Mouse (Mus musculus): ENCODE results near the gene Cntnap2. TPM values are rescaled to one million over a fixed set of nuclear protein-coding genes. Genes with fewer than 3 reads are reported as not detected.

Cntnap2 gene
- total and polyA plus RNA-seq, 3 experiments = 0.30 to 0.79 (median 0.44) TPM

DNA sequence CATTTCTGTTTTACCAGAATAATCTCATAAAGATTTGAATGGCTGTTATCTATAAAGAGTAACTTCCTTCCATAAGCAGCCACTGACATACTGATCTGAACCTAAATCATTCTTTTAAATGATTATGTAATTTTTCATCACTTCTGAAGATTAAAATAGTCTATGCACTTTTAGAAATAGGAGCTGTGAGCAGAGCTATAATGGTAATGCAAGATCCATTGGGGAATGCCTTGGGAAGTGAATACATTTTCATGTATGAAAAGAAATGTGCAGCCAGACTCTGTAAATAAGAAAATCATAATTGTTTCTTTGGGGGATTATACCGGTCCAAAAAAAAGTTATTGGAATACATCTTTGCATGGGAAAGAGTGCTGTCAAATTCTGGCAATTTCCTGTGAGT lies 19.7 kb upstream of the Cntnap2 start:
- peaks cover 13% of the 10 kb centered on the region for H3K9me3 ChIP-seq (replicated peaks; ENCODE audit: low read length)
- no peak overlapping the region for H3K9ac ChIP-seq (ENCODE audit: insufficient read depth, low read depth)
- no peak for DNase-seq (ENCODE audit: extremely low read depth)
- no peak overlapping the region for H3K27ac ChIP-seq (ENCODE audit: insufficient read depth, low read depth)
- no peak overlapping the region for H3K4me3 ChIP-seq (replicated peaks in 1 of 3; ENCODE audit: low read depth in 2 of 3, low read length in 2 of 3, poor library complexity in 1 of 3)
- no peaks in the 10 kb centered on the region for H3K36me3 ChIP-seq (replicated peaks in 1 of 2; ENCODE audit: control insufficient read depth in 1 of 2, insufficient read depth in 1 of 2, low read length in 1 of 2)
- in situ Hi-C loops (cut with MboI; ENCODE audit: low pct_ligation_motif_present, low pct_unique_long_range_greater_than_20kb, low sequenced_read_pairs) (no loop called here), dilution Hi-C loops (cut with MboI; ENCODE audit: extremely low pct_ligation_motif_present, extremely low pct_unique_long_range_greater_than_20kb, low sequenced_read_pairs) (no loop called here)
- H3K4me1 ChIP-seq (ENCODE audit: control insufficient read depth in 1 of 2, insufficient read depth in 2 of 2) = no peaks in the 10 kb centered on the region
- no peaks in the 10 kb centered on the region for H3K27me3 ChIP-seq (replicated peaks)
- no peak overlapping the region for H3K4me2 ChIP-seq (ENCODE audit: insufficient read depth, low read depth, poor library complexity, severe bottlenecking)
- no peaks in the 10 kb centered on the region for H3K79me2 ChIP-seq (replicated peaks; ENCODE audit: control insufficient read depth, extremely low read depth, insufficient read depth, poor library complexity, severe bottlenecking)
- TF ChIP-seq KAT2A (IDR thresholded peaks at IDR 0.05; ENCODE audit: insufficient replicate concordance, low read length) = no peak
- no peak for TF ChIP-seq ETS1 (conservative IDR thresholded peaks at IDR 0.05; ENCODE audit: low read depth, low read length)
- no peak for TF ChIP-seq JUND (conservative IDR thresholded peaks at IDR 0.05; ENCODE audit: low read depth, low read length)
- no peak for TF ChIP-seq ZC3H11A (IDR thresholded peaks at IDR 0.05; ENCODE audit: low read depth, low read length)
- no peak for TF ChIP-seq UBTF (IDR thresholded peaks at IDR 0.05; ENCODE audit: low read depth, low read length)
- no peak for TF ChIP-seq USF1 (IDR thresholded peaks at IDR 0.05; ENCODE audit: low read depth, low read length)
- TF ChIP-seq SIN3A (IDR thresholded peaks at IDR 0.05; ENCODE audit: low read length) = no peak
- TF ChIP-seq MAX (IDR thresholded peaks at IDR 0.05; ENCODE audit: low read length) = no peak
- no peak for TF ChIP-seq NELFE (IDR thresholded peaks at IDR 0.05; ENCODE audit: low read depth, low read length)
- no peak for TF ChIP-seq CHD1 (IDR thresholded peaks at IDR 0.05; ENCODE audit: low read depth, low read length)
- no peak for TF ChIP-seq ZMIZ1 (IDR thresholded peaks at IDR 0.05; ENCODE audit: low read depth, low read length)
- TF ChIP-seq CTCF (conservative IDR thresholded peaks at IDR 0.05 in 1 of 2, IDR thresholded peaks at IDR 0.05 in 1 of 2; ENCODE audit: low read depth in 2 of 2, low read length in 2 of 2) = no peak
- no peak for TF ChIP-seq MAZ (IDR thresholded peaks at IDR 0.05; ENCODE audit: low read depth, low read length)

DNA sequence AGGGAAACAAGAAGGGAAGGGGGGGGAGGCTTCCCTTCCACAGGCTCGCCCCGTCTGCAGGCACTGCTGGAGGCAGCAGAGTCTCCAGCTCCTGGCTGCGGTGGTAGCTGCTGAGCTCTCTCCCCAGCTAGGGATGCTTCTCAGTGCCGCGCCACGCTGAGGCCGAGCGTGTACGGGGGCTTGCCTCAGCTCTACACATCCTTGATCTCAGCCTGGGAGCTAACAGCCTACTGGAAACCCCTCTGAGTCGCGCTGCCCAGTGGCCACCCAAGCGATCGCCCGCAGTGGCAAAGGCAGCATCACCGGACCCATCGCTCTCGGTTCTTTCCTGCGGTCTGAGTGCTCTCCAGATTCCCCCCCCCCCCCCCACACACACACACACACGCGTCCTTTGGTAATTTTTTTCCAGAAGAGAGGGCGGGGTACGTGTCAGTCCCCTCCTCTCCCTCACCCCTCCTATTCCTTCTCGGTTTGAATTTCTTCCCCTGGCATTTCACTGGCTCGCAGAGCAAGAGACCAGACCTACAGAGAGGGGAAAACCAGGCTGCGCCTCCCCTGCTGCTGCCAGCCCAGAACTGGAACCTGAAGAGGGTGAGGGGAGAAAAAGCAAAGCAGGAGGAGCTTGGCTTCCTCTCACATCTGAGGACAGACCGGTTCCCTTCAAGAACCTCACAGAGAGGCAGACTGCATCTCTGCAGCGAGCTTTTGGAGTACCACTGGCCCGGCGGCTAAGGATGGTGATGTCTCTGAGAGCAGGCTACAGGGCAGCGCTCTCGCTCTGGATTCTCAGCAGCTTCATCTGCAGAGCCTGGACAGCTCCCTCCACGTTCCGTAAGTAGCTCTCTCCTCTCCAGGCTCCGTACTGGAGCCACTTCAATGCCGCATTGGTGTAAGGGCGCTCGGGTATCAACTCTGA lies 657 bp downstream of the Cntnap2 start:
- Histone ChIP-seq H3K4me2 (ENCODE audit: insufficient read depth, low read depth, poor library complexity, severe bottlenecking) (no peak overlapping the region), H3K27me3 (replicated peaks) (no peaks in the 10 kb centered on the region), H3K4me1 (ENCODE audit: control insufficient read depth in 1 of 2, insufficient read depth in 2 of 2) (no peaks in the 10 kb centered on the region), H3K36me3 (replicated peaks in 1 of 2; ENCODE audit: control insufficient read depth in 1 of 2, insufficient read depth in 1 of 2, low read length in 1 of 2) (no peaks in the 10 kb centered on the region), H3K4me3 (replicated peaks in 1 of 3; ENCODE audit: low read depth in 2 of 3, low read length in 2 of 3, poor library complexity in 1 of 3) (no peak overlapping the region), H3K9ac (ENCODE audit: insufficient read depth, low read depth) (no peak overlapping the region), H3K9me3 (replicated peaks; ENCODE audit: low read length) (peaks cover 22% of the 10 kb centered on the region), H3K79me2 (replicated peaks; ENCODE audit: control insufficient read depth, extremely low read depth, insufficient read depth, poor library complexity, severe bottlenecking) (no peaks in the 10 kb centered on the region), H3K27ac (ENCODE audit: insufficient read depth, low read depth) (no peak overlapping the region)
- in situ Hi-C loops (cut with MboI; ENCODE audit: low pct_ligation_motif_present, low pct_unique_long_range_greater_than_20kb, low sequenced_read_pairs) = no loop called here
- dilution Hi-C loops (cut with MboI; ENCODE audit: extremely low pct_ligation_motif_present, extremely low pct_unique_long_range_greater_than_20kb, low sequenced_read_pairs) = no loop called here
- DNase-seq (ENCODE audit: extremely low read depth) = no peak
- TF ChIP-seq POLR2AphosphoS2 (IDR thresholded peaks at IDR 0.05; ENCODE audit: low read depth, low read length) = no peak
- no peak for TF ChIP-seq ZMIZ1 (IDR thresholded peaks at IDR 0.05; ENCODE audit: low read depth, low read length)
- TF ChIP-seq ZNF384 (IDR thresholded peaks at IDR 0.05; ENCODE audit: low read depth, low read length) = no peak
- no peak for TF ChIP-seq NRF1 (IDR thresholded peaks at IDR 0.05; ENCODE audit: low read depth, low read length)
- no peak for TF ChIP-seq MXI1 (IDR thresholded peaks at IDR 0.05; ENCODE audit: low read depth, low read length)
- TF ChIP-seq USF2 (conservative IDR thresholded peaks at IDR 0.05; ENCODE audit: low read depth, low read length) = no peak
- no peak for TF ChIP-seq SMC3 (IDR thresholded peaks at IDR 0.05; ENCODE audit: low read depth, low read length)
- TF ChIP-seq JUND (conservative IDR thresholded peaks at IDR 0.05; ENCODE audit: low read depth, low read length) = no peak
- no peak for TF ChIP-seq KAT2A (IDR thresholded peaks at IDR 0.05; ENCODE audit: insufficient replicate concordance, low read length)
- TF ChIP-seq ETS1 (conservative IDR thresholded peaks at IDR 0.05; ENCODE audit: low read depth, low read length) = no peak
- TF ChIP-seq CTCF (conservative IDR thresholded peaks at IDR 0.05 in 1 of 2, IDR thresholded peaks at IDR 0.05 in 1 of 2; ENCODE audit: low read depth in 2 of 2, low read length in 2 of 2) = no peak
- no peak for TF ChIP-seq SIN3A (IDR thresholded peaks at IDR 0.05; ENCODE audit: low read length)
- TF ChIP-seq ZKSCAN1 (IDR thresholded peaks at IDR 0.05; ENCODE audit: borderline replicate concordance, low read depth, low read length) = no peak
- no peak for TF ChIP-seq IRF4 (IDR thresholded peaks at IDR 0.05; ENCODE audit: low read depth, low read length)
